Mouse (Mus musculus) embryonic fibroblast, embryonic 13.5 days (primary cell): ENCODE measurements around the gene Agap1. TPM values are rescaled to one million over a fixed set of nuclear protein-coding genes. Genes with fewer than 3 reads are reported as not detected.

Experiments
- H3K27ac ChIP-seq: 2 replicates; pipeline ENCODE4 v1.5.1; 2012; ENCODE audit warnings: low read length, control low read depth, inconsistent platforms; ENCODE audit not compliant: insufficient read depth
- H3K4me1 ChIP-seq: 2 replicates; pipeline ENCODE4 v1.6.1; 2011; ENCODE audit warnings: low read length; ENCODE audit not compliant: control insufficient read depth, insufficient read depth
- H3K4me3 ChIP-seq: 2 replicates; pipeline ENCODE4 v1.5.1; 2011; ENCODE audit warnings: mild to moderate bottlenecking, control low read depth, low read length; ENCODE audit not compliant: insufficient read depth
- CTCF ChIP-seq: IDR thresholded peaks from 2 replicates; pipeline ENCODE4 v1.5.1; 2011; ENCODE audit warnings: mild to moderate bottlenecking, control low read depth, low read length, moderate library complexity, borderline replicate concordance; ENCODE audit not compliant: insufficient read depth
- POLR2A ChIP-seq: IDR thresholded peaks from 2 replicates; pipeline ENCODE4 v1.6.1; 2011; ENCODE audit warnings: low read depth, mild to moderate bottlenecking, control low read depth, low read length, moderate library complexity
- polyA plus RNA-seq: library from polyadenylated mRNA; stranded (reverse); fragments of >200 nt; gene quantifications from 2 replicates; pipeline ENCODE4 v1.2.4, GENCODE M21; 2011; ENCODE audit warnings: low read depth; ENCODE audit not compliant: missing spikeins, insufficient read length

Agap1 gene
- polyA plus RNA-seq, 1 experiment: 32.1 TPM

- no peak overlapping the region for H3K27ac ChIP-seq
- H3K4me3 ChIP-seq: no peak overlapping the region
- TF ChIP-seq CTCF (no peak), POLR2A (no peak)
- H3K4me1 ChIP-seq: peaks cover 12% of the 10 kb centered on the region
Observed at GRCm38 (mm10) chr1:89867847-89868246, 413.2 kb downstream of the Agap1 start.

DNA sequence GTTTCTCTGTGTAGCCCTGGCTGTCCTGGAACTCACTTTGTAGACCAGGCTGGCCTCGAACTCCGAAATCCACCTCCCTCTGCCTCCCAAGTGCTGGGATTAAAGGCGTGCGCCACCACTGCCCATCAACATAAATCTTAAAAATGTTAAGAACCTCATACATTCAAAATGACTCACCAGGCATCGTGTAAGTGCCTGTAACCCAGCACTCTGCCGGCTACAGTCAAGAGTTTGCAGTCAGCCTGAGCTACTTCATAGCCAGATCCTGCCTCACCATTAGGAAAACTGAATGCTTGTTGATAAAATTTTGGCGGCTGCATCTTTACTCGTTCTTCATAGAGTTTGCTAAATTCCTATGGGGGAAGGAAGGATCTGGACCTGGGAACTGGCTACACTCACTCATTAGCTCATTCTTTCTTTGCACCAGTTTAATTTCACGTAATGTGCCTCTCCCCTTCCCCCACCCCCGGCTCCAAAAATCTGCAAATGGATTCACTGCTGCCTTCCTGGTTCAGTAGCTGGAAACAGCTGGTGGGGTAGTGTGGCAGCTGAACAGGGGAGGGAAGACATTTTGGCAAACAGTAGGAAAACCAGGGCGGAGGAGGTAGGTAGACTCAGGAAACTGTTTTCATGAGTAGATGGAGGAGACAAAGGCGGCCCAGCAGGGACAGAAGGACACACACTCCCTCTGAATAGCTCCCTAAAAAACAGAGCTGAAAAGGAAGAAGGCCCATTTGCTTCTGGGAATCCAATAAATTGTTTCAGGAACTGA lies 415.7 kb downstream of the Agap1 start:
- no peak overlapping the region for H3K4me3 ChIP-seq
- peaks cover 12% of the 10 kb centered on the region for H3K4me1 ChIP-seq
- no peak for TF ChIP-seq CTCF
- no peak for TF ChIP-seq POLR2A
- H3K27ac ChIP-seq: peak overlapping the region; percentile 78

GRCm38 (mm10) chr1:89870906-89871211 lies 416.3 kb downstream of the Agap1 start:
- TF ChIP-seq CTCF (no peak), POLR2A (no peak)
- Histone ChIP-seq H3K4me3 (no peak overlapping the region), H3K27ac (peak overlapping the region; percentile 78), H3K4me1 (peaks cover 12% of the 10 kb centered on the region)

DNA sequence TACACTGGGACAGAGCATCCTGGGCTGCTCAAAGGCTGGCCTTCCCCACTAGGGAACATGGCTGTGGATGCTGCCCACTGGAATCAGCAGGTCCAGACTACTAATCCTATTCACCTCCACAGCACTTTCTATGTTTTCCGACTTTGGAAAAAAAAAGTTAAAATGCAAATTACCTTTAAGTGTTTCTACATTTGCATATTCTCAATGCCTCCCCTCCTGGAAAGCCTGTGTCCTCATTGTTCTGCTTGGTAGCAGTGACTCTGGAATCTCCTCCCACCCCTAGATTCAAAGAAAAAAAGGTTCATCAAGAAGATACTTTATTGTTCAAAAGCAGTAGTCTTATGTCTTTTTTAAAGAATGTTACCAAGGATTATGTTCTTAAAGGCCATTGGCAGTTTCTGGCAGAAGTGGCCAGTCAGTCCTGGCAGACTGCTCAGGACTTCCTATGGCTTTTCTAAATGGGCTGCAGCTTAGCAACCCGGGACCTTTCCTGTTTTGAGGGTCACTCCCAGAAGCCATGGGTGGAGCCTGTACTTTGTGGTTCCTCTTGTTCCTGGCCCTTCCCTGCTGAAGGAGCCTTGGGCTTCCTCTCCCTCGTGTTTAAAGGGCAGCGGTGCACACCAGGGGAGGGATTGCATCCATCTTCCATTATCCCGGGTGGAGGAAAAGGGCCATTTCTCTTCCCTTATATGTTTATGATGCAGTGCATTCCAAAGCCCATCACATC lies 421.9 kb downstream of the Agap1 start:
- TF ChIP-seq CTCF (no peak), POLR2A (no peak)
- 0 out of 2 replicates have a peak, but pooled peaks cover 2% of the 10 kb centered on the region for H3K4me1 ChIP-seq
- H3K27ac ChIP-seq: no peak overlapping the region
- H3K4me3 ChIP-seq: no peak overlapping the region

DNA sequence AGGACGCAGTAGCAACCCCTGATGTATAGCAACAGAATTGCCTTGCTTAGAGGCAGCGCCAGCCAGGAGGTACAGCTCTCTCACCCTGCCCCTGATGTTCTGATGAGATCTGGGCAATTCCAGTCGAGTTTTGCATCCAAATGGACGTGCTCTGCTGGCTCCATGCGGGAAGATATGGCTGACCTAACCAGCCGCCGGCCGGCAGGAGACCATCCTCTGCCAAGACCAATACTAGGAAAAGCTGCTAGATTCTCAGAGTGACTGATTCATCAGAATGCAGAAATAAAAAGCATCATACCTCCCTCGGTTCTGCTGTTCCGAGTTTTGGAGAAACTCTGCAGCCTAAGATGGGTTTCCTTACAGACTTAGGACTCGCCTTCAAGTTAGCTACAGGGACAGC lies 423.9 kb downstream of the Agap1 start:
- Histone ChIP-seq H3K4me3 (no peak overlapping the region), H3K4me1 (0 out of 2 replicates have a peak, but pooled peaks cover 2% of the 10 kb centered on the region), H3K27ac (no peak overlapping the region)
- no peak for TF ChIP-seq POLR2A
- TF ChIP-seq CTCF: no peak

DNA sequence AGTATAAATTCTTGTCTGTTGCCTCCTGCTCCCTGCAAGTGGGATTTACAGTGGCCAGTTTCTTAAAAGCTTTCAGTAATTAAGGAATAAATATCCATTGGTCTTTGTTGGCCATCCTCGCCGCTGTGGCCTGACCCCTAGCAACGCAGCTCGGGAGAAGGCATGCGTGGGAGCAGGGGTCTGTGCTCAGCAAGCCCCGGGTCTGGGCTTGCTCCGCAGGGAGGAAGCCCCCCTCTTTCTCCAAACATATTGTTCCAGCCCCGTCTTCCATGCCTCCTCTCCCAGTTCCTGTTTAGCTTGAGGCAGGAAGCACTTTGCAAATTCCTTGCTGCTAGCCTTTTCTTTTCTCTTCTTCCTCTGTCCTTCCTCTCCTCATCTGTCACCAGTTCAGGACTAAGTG lies 425.6 kb downstream of the Agap1 start:
- Histone ChIP-seq H3K27ac (no peak overlapping the region), H3K4me3 (no peak overlapping the region), H3K4me1 (0 out of 2 replicates have a peak, but pooled peaks cover 2% of the 10 kb centered on the region)
- TF ChIP-seq CTCF (no peak), POLR2A (no peak)

DNA sequence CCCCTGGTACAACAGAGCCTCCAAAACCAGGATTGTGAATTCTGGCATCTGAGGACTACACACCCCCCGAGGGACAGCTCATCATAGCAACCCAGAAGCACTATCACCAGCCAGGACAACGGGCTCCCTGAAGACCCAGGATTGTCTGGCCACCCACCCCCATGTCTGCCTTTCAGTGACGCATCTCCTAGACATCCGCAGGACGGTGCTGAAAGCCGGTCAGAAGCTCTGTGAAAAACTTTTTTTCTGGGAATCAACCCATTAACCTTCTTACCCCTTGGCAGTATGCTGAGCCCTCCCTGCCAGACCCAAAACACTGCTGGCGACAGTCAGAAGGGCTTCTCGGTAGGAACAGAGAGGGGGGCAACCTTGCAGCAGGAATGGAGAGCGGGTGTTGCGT lies 426.2 kb downstream of the Agap1 start:
- Histone ChIP-seq H3K4me1 (0 out of 2 replicates have a peak, but pooled peaks cover 2% of the 10 kb centered on the region), H3K4me3 (no peak overlapping the region), H3K27ac (no peak overlapping the region)
- no peak for TF ChIP-seq CTCF
- no peak for TF ChIP-seq POLR2A

DNA sequence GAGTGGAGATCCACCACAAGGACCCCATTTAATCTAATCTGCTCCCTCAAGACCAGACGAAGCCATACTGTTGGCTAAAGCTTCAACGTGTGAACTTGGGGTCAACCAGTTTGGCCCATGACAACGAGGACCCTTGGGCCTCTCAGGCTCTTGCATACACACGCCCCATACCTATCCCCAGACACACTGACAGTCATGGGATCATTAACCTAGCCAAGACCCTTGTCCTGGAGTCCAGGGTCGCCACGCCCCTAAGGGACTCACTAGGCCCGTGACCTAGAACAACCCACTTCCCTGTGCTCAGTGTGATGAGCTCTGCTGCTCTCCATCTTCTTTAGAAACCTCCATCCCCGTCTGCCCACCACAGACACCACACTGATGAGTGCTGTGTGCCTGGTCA lies 429.7 kb downstream of the Agap1 start:
- TF ChIP-seq POLR2A (no peak), CTCF (no peak)
- no peak overlapping the region for H3K27ac ChIP-seq
- H3K4me3 ChIP-seq: no peak overlapping the region
- H3K4me1 ChIP-seq: no peaks in the 10 kb centered on the region

GRCm38 (mm10) chr1:89885696-89886095 lies 431.1 kb downstream of the Agap1 start:
- Histone ChIP-seq H3K4me1 (no peaks in the 10 kb centered on the region), H3K27ac (no peak overlapping the region), H3K4me3 (no peak overlapping the region)
- TF ChIP-seq POLR2A (no peak), CTCF (no peak)

DNA sequence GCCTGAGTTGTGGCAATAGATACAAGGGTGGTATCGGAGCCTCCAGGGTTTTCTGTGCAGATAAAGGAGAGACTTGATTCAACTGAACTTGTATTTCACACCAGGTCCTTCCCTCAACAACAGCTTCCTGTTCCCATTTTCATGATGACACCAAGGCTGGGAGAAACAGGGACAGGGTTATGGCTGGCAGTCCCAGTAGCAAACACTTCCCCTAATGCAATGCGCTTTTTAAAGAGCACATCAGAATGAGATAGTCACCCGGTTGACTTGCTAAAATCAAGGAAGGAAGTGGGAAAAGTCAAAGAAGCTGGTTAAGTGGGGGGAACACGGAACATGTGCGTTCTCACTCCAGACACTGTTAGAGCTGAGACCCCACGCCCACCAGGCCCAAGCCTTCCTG lies 436.8 kb downstream of the Agap1 start:
- H3K4me3 ChIP-seq: no peak overlapping the region
- no peak for TF ChIP-seq POLR2A
- TF ChIP-seq CTCF: no peak
- H3K4me1 ChIP-seq: no peaks in the 10 kb centered on the region
- H3K27ac ChIP-seq: no peak overlapping the region
